Mouse (Mus musculus) spleen, adult 12 weeks (tissue): ENCODE data around the gene Grb10.
A peak's percentile ranks its signal among the peaks of the same experiment; 100 is the strongest.

Experiments used
- DNase-seq: peaks from one replicate; pipeline ENCODE4 v3.0.0; 2022; ENCODE audit warnings: low spot score

Gene Grb10

DNA sequence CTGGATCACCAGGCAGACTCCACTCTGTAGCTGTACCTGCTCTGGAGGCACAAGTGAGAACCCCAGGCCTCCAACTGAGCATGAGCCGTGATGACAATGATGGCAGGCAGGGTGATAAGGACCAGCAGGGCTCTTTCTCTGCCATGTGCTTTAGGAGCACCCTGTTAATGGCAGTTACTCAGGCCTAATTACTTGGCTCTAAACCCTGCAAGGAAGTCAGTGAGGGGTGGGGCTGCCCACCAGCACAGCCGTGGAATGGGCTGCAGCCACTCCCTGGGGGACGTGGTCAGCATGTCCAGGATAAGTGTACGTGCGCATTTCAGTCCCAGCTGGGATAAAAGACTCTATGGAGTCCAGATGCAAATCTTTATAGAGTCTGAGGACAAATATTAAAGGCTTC lies 5.7 kb downstream of the Grb10 start:
- DNase-seq, result no peak

DNA sequence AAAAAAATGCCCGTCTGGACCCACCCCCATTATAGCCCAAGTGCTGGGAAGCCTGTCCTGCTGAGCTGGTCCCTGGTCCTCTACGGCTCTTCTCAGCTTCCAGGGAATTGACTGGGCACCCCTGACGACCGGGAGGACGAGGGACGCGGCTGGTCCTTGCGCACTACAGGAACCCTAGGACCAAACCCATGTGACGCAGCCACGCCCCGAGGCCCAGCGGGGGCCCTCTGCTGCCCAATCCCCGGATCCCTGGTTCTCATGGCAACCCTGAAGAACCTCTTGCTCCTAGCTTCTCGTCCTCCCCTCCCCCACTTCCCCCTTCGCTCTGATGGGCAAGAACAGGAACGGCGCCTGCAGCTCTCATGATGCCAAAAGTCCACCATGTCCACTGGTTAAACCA lies 11.8 kb downstream of the Grb10 start:
- no peak for DNase-seq

- peak; percentile 1 for DNase-seq
Measured at GRCm38 (mm10) chr11:12025756-12026593, 12.5 kb downstream of the Grb10 start.

DNA sequence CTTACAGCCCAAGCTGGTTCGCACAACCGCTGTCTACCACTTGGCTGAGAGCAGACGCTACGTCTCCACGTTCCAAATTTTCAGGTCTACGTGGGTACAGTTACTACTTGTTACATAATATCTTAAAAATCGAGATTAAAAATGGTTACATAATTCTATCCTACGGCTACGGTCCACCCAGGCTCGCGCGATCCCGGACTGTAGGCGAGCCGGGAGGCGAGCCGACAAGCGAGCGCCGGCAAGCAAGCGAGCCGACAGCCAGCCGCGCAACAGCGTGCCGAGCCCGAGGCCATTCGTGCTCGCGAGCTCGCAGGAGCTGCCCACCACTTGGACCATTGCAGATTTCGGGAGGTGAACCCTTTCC lies 13.1 kb downstream of the Grb10 start:
- no peak for DNase-seq

- DNase-seq, result no peak
Measured at GRCm38 (mm10) chr11:12023051-12023450, 15.4 kb downstream of the Grb10 start.

DNA sequence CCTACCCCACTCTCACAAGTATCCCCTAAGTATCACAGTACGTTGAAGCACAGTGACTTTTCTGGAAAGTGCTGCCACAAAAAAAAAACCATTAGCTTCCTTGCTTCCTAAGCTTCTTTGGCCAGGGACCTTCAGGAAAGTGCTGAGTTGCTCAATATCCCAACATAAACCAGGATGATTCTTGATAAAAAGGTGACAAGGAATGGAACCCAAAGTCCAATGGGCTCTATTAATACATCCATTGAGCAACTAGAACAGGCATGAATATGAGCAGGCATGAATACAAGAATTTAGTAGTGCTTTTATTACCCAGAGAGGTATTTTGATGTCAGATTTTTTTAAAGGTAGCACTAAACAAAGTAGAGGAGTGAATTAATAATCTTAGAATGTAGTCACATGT lies 18.8 kb downstream of the Grb10 start:
- no peak for DNase-seq

DNA sequence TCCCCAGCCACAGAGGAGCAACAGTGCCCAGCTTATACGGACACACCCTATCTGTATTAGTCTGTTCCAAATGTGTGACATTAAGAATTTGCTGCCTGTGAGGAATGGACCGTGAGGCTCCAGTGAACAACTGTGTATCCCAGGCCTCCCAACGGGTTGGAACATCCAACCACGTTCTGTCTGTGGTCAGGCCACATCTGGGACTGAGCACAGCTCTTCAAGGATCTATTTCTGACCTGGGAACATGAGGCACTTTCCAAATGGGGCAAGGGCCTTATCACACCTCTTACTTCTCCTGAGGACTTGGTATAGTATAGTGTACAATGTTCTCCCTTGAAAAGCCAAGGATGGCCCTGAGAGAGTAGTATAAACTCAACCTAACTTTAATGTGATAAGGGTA lies 19.9 kb downstream of the Grb10 start:
- no peak for DNase-seq

- DNase-seq, result no peak
Measured at GRCm38 (mm10) chr11:12010084-12010483, 28.4 kb downstream of the Grb10 start.

- no peak for DNase-seq
Measured at GRCm38 (mm10) chr11:12000293-12000910, 38.1 kb downstream of the Grb10 start.

DNA sequence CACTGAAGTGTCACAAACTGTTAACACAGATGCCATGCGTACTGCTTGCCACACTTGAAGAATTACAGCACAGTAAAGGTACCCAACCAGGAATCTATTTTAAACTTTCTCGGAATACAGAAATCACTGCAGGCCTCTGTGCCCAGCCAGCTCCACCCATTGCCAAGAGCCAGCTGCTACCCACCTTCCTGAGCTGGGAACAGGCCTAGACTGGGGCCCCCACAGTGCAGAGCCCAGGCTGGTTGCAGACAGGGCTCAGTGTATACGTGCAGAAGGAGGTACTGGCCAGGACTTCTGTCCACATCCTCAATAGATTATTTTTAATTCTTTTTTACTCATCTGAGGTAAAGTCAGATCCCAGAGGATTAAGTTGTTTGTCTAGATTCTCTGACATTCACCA lies 39.6 kb downstream of the Grb10 start:
- DNase-seq, result no peak

DNA sequence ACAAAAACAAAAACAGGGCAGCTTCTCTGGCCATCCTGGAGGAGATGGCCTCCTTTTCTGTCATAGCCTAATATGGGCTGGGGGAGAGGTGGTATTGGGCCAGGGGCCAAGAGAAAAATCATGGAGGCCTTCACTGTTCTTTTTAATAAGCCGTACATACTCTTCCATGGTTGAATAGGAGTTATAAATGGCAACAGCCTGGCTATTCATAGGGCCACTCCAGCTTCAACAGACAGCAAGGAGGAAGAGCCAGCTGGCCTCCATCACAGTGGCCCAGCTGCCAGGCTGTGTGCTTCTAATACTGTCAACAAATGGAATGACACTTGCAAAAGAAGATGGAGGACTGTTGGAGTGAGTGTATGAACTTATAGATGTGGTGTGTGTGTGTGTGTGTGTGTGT lies 41.4 kb downstream of the Grb10 start:
- no peak for DNase-seq

- no peak for DNase-seq
Measured at GRCm38 (mm10) chr11:11995371-11995770, 43.1 kb downstream of the Grb10 start.

- no peak for DNase-seq
Measured at GRCm38 (mm10) chr11:11993807-11994206, 44.7 kb downstream of the Grb10 start.

- no peak for DNase-seq
Measured at GRCm38 (mm10) chr11:11993183-11993582, 45.3 kb downstream of the Grb10 start.

- DNase-seq, result no peak
Measured at GRCm38 (mm10) chr11:11989850-11990249, 48.6 kb downstream of the Grb10 start.

DNA sequence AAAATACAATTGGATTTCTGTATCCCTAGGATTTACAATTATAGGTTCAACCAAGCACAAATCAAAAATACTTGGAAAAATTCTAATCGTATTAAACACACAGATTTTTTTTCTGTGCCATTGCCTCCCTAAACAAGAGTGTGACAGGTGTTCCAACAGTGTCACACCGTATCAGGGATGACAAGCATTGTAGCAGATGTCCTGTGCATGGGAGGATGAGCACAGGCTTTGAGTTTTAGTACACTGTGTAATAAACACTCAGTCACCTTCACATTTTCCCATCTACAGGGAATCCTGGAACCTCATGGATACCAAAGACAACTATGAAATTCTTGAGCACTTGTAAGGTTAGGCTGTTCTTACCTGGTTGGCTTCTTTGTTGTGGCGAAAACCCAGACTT lies 51.2 kb downstream of the Grb10 start:
- no peak for DNase-seq

DNA sequence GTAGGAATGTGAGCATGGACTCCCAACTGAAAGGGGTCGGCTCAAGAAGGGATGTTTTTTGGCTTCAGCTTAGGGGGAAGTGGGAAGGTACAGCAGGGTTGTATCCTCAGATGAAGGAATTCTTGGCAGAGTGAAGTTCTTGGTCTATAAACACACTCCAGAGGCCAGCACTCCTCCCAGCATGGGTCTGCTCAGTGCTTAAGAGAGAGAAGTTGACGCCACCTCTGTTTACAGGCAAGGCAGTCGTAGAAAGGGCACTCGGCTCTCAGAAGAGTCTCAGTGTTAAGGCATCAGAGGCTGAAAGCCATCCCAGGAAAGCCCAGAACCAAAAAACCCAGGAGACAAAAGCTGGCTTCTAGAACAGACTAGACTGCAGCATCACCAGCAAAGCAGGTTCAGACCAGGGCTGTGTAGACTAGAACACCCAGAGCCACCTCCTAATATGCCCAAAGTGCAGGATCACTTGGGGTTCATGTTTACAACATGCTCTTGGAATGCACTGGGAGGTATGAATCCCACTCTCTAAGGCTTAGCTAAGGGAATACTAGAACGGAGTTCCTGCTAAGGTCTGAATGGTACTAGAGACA lies 59.8 kb downstream of the Grb10 start:
- no peak for DNase-seq

GRCm38 (mm10) chr11:11974591-11975255 lies 63.8 kb downstream of the Grb10 start:
- DNase-seq, result no peak

GRCm38 (mm10) chr11:11973366-11974014 lies 65.0 kb downstream of the Grb10 start:
- DNase-seq, result peak; percentile 34

- no peak for DNase-seq
Measured at GRCm38 (mm10) chr11:11972401-11973110, 65.9 kb downstream of the Grb10 start.

DNA sequence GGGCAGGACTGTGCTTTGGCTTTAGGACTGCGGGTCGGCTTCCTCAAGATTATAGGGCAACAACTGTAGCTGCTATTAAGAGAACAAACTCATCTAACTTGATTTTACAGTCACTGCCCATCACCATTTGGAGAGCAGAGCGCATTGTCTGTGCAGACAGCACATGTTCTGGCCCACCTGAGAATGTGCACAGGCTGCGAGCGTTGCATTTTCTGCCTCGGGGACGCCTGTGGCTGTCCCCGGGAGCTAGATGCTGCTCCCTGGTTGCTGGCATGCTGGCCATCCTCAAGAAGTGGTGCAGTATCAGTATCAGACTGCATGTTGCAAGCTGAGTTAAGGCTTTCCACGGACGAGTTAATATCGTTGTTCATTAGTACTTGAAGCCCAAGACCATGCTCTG lies 68.2 kb downstream of the Grb10 start:
- DNase-seq, result no peak

DNA sequence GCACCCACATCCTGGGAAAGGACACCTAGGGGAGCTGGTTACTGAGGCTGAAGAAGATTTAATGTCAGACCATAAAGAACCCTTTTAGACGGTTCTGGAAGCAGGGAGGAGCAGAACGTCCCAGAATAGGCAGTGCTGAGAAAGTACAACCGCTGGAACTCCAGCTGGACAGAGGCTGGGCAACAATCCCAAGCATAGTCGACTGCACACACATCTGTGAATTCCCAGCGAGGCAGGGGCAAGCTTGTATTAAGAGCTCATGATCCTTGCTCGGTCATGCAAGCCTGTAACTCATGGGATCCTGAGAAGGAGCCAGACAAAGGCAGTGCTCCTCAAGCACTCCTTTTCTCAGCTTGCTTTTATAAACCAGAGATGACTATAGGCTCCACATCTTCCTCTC lies 69.7 kb downstream of the Grb10 start:
- DNase-seq, result no peak
